Mouse (Mus musculus): ENCODE results near the gene Thg1l. TPM values are rescaled to one million over a fixed set of nuclear protein-coding genes. Genes with fewer than 3 reads are reported as not detected.

Thg1l gene
- polyA plus RNA-seq, 1 experiment from 2014 or later, result 13.0 TPM

- whole genome bisulfite sequencing, result 90% methylated on average over 8 of the region's 8 CpGs
- Histone ChIP-seq H3K4me2 (replicated peaks) (no peak overlapping the region), H3K4me3 (replicated peaks) (no peak overlapping the region), H3K4me1 (no peaks in the 10 kb centered on the region), H3K9me3 (replicated peaks) (no peaks in the 10 kb centered on the region), H3K36me3 (peaks cover 75% of the 10 kb centered on the region), H3K9ac (no peak overlapping the region), H3K27ac (replicated peaks) (no peak overlapping the region), H3K27me3 (no peaks in the 10 kb centered on the region)
- ATAC-seq (ENCODE audit: insufficient number of reproducible peaks, low FRiP score, low TSS enrichment, low read depth), result no peak
These were observed 49.0 kb downstream of the Thg1l start for GRCm38 (mm10) chr11:45906109-45906786.

- Histone ChIP-seq H3K36me3 (peaks cover 48% of the 10 kb centered on the region), H3K27me3 (no peaks in the 10 kb centered on the region), H3K4me2 (replicated peaks) (no peak overlapping the region), H3K27ac (replicated peaks) (no peak overlapping the region), H3K4me3 (replicated peaks) (no peak overlapping the region), H3K9ac (no peak overlapping the region), H3K4me1 (no peaks in the 10 kb centered on the region), H3K9me3 (replicated peaks) (no peaks in the 10 kb centered on the region)
- 64% methylated on average over 11 of the region's 11 CpGs for WGBS
- ATAC-seq (ENCODE audit: insufficient number of reproducible peaks, low FRiP score, low TSS enrichment, low read depth), result no peak; the same call in 1 of the 2 replicates
These were observed 54.9 kb downstream of the Thg1l start for GRCm38 (mm10) chr11:45900233-45901015.

GRCm38 (mm10) chr11:45897392-45897791 lies 57.9 kb downstream of the Thg1l start:
- no peaks in the 10 kb centered on the region for H3K9me3 ChIP-seq (replicated peaks)
- H3K27me3 ChIP-seq, result no peaks in the 10 kb centered on the region
- no peak overlapping the region for H3K9ac ChIP-seq
- 77% methylated on average over 2 of the region's 2 CpGs for WGBS
- H3K4me1 ChIP-seq, result no peaks in the 10 kb centered on the region
- peaks cover 57% of the 10 kb centered on the region for H3K36me3 ChIP-seq
- no peak for ATAC-seq (ENCODE audit: insufficient number of reproducible peaks, low FRiP score, low TSS enrichment, low read depth)
- no peak overlapping the region for H3K4me3 ChIP-seq (replicated peaks)
- H3K27ac ChIP-seq (replicated peaks), result no peak overlapping the region
- H3K4me2 ChIP-seq (replicated peaks), result no peak overlapping the region

Other genes with a start within 250 kb of the Thg1l start
- gene Clint1, start 103.4 kb downstream of the Thg1l start, polyA plus RNA-seq (2015; fragmentation: Nextera tagmentation; extraction: Ambion mirVana), result 82.3 and 87.6 TPM in 2 replicates
- 5.2 and 5.4 TPM in 2 replicates for gene Lsm11, start 10.6 kb downstream of the Thg1l start, polyA plus RNA-seq (2015; fragmentation: Nextera tagmentation; extraction: Ambion mirVana)
- gene Sox30, start 24.8 kb upstream of the Thg1l start, polyA plus RNA-seq (2015; fragmentation: Nextera tagmentation; extraction: Ambion mirVana), result 0.20 and 0.23 TPM in 2 replicates
- gene Gm12166, start 96.8 kb upstream of the Thg1l start, polyA plus RNA-seq (2015; fragmentation: Nextera tagmentation; extraction: Ambion mirVana), result 3.9 and 7.7 TPM in 2 replicates
- 13.4 and 14.1 TPM in 2 replicates for gene Adam19, start 100.5 kb upstream of the Thg1l start, polyA plus RNA-seq (2015; fragmentation: Nextera tagmentation; extraction: Ambion mirVana)
- 7.1 and 9.5 TPM in 2 replicates for gene Nipal4, start 211.0 kb upstream of the Thg1l start, polyA plus RNA-seq (2015; fragmentation: Nextera tagmentation; extraction: Ambion mirVana)

Measured in embryonic facial prominence, embryonic 15.5 days (tissue).